Mouse (Mus musculus) megakaryocyte, embryonic 14.5 days (primary cell): ENCODE results near the gene Lta. TPM values are rescaled to one million over a fixed set of nuclear protein-coding genes. Genes with fewer than 3 reads are reported as not detected.

Source experiments
- H3K27me3 ChIP-seq: replicated peaks from 2 replicates; pipeline ENCODE3; 2012; ENCODE audit warnings: inconsistent platforms
- H3K36me3 ChIP-seq: replicated peaks from 2 replicates; pipeline ENCODE3; 2012; ENCODE audit warnings: low read length, inconsistent platforms, mixed read lengths
- H3K4me1 ChIP-seq: 2 replicates; pipeline ENCODE4 v1.6.1; 2012; ENCODE audit warnings: inconsistent platforms
- H3K4me3 ChIP-seq: replicated peaks from 2 replicates; pipeline ENCODE3; 2012; ENCODE audit warnings: moderate library complexity, mild to moderate bottlenecking, inconsistent platforms
- H3K9me3 ChIP-seq: 2 replicates; pipeline ENCODE4 v1.6.1; 2012; ENCODE audit warnings: inconsistent platforms
- FLI1 ChIP-seq: IDR thresholded peaks from 2 replicates; pipeline ENCODE4 v1.6.1; 2012; ENCODE audit warnings: low read length, inconsistent platforms, mixed read lengths
- GATA1 ChIP-seq: IDR thresholded peaks from 3 replicates; pipeline ENCODE4 v1.6.1; 2012; ENCODE audit warnings: mixed read lengths, low read length, inconsistent platforms, borderline replicate concordance
- polyA plus RNA-seq: library from polyadenylated mRNA; stranded (reverse); fragments of >175 nt; gene quantifications from 2 replicates; pipeline ENCODE4 v1.2.3, GENCODE M21; 2012; ENCODE audit warnings: low replicate concordance; ENCODE audit not compliant: insufficient read depth

Gene Lta
- polyA plus RNA-seq, 1 experiment: 0.85 TPM

GRCm38 (mm10) chr17:35196321-35196641 lies 8.9 kb downstream of the Lta start:
- Histone ChIP-seq H3K4me3 (peak overlapping the region; percentile 97), H3K36me3 (peaks cover 16% of the 10 kb centered on the region), H3K9me3 (no peaks in the 10 kb centered on the region), H3K27me3 (no peaks in the 10 kb centered on the region), H3K4me1 (peaks cover 89% of the 10 kb centered on the region)
- TF ChIP-seq GATA1: no peak
- no peak for TF ChIP-seq FLI1

GRCm38 (mm10) chr17:35195631-35196320 lies 9.4 kb downstream of the Lta start:
- no peak for TF ChIP-seq GATA1
- TF ChIP-seq FLI1: no peak
- Histone ChIP-seq H3K27me3 (no peaks in the 10 kb centered on the region), H3K36me3 (peaks cover 16% of the 10 kb centered on the region), H3K9me3 (no peaks in the 10 kb centered on the region), H3K4me3 (peak overlapping the region; percentile 97), H3K4me1 (peaks cover 89% of the 10 kb centered on the region)

GRCm38 (mm10) chr17:35194844-35195630 lies 10.1 kb downstream of the Lta start:
- peak overlapping the region; percentile 97 for H3K4me3 ChIP-seq
- no peaks in the 10 kb centered on the region for H3K9me3 ChIP-seq
- no peaks in the 10 kb centered on the region for H3K27me3 ChIP-seq
- H3K36me3 ChIP-seq: peaks cover 13% of the 10 kb centered on the region
- H3K4me1 ChIP-seq: peaks cover 89% of the 10 kb centered on the region
- no peak for TF ChIP-seq FLI1
- TF ChIP-seq GATA1: no peak

DNA sequence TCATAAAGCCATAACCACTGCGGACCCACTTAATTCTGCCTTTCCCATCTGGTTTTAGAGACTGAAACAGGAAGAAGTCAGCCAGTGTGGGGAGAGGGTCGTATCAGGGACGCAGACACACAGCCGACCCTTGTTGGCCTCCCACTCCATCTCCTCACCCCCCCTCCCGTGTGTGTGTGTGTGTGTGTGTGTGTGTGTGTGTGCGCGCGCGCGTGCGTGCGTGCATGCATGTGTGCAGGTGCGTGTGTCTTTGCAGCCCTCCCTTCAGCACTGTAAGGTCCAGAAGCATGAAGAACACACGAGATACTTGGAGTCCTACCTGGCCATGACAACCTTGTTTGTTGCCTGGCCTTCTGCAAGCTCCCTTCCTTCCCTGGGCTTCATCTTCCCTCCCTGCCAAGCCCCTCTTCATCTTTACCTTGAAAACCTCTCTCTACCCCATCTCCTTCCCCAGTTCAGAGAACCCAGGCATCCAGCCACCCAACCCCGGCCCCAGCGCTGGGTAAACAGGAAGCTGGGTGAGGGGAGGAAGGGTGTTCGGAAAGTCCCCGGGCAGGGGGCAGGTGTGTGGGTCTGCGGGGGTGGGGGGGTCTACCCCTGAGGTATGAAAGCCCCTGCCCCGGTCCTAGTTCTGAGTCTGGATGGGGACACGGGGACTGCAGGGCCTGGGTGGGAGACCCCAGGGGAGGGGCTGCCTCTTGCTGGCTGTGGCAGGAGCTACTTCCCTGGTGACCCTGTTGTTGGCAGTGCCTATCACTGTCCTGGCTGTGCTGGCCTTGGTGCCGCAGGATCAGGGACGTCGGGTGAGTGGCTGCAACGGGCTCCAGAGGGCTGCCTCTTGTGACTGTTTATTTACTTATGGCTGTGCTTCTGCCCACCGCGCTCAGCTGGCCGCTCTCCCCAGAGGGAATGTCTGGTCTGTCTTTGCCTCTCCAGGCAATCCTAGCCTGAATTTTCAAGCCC lies 11.0 kb downstream of the Lta start, which contains the start of gene Ltb:
Gene Ltb, plus strand, starts transcription at position 559 of the 963 bp plus-strand sequence.
- no peak for TF ChIP-seq FLI1
- TF ChIP-seq GATA1: no peak
- peaks cover 89% of the 10 kb centered on the region for H3K4me1 ChIP-seq

GRCm38 (mm10) chr17:35192924-35193323 lies 12.2 kb downstream of the Lta start:
- peak overlapping the region; percentile 18 for H3K4me3 ChIP-seq
- H3K9me3 ChIP-seq: no peaks in the 10 kb centered on the region
- H3K36me3 ChIP-seq: no peaks in the 10 kb centered on the region
- no peaks in the 10 kb centered on the region for H3K27me3 ChIP-seq
- TF ChIP-seq FLI1 (no peak), GATA1 (no peak)
- peaks cover 91% of the 10 kb centered on the region for H3K4me1 ChIP-seq

More for the DNA sequence above, 11.0 kb downstream of the Lta start, which contains the start of gene Ltb:
- Histone ChIP-seq H3K36me3 (peaks cover 6% of the 10 kb centered on the region), H3K9me3 (no peaks in the 10 kb centered on the region), H3K4me3 (peak within 1 kb of the TSS; percentile 97), H3K27me3 (no peaks in the 10 kb centered on the region)

DNA sequence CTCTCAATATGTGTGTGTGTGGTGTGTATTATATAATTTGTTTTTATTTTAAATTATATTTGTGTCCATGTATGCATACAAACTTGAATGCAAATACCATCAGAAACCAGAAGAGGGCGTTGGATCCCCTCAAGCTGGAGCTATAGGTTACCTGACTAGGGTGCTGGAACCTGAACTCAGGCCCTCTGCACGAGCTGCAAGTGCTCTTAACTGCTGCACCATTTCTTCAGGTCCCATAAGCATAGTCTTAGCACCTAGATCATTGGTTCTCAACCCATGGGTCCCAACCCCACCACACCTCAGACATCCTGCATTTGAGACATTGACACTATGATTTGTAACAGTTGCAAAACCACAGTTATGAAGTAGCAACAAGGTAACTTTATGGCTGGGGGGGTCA lies 13.4 kb downstream of the Lta start:
- no peak for TF ChIP-seq FLI1
- TF ChIP-seq GATA1: no peak
- H3K36me3 ChIP-seq: no peaks in the 10 kb centered on the region
- no peaks in the 10 kb centered on the region for H3K27me3 ChIP-seq
- no peaks in the 10 kb centered on the region for H3K9me3 ChIP-seq
- peak overlapping the region; percentile 59 for H3K4me3 ChIP-seq
- peaks cover 93% of the 10 kb centered on the region for H3K4me1 ChIP-seq

- Histone ChIP-seq H3K4me3 (peak overlapping the region; percentile 87), H3K27me3 (no peaks in the 10 kb centered on the region), H3K4me1 (peaks cover 88% of the 10 kb centered on the region), H3K36me3 (peaks cover 2% of the 10 kb centered on the region), H3K9me3 (no peaks in the 10 kb centered on the region)
- no peak for TF ChIP-seq GATA1
- TF ChIP-seq FLI1: no peak
These were observed 15.1 kb downstream of the Lta start for GRCm38 (mm10) chr17:35190096-35190495.

DNA sequence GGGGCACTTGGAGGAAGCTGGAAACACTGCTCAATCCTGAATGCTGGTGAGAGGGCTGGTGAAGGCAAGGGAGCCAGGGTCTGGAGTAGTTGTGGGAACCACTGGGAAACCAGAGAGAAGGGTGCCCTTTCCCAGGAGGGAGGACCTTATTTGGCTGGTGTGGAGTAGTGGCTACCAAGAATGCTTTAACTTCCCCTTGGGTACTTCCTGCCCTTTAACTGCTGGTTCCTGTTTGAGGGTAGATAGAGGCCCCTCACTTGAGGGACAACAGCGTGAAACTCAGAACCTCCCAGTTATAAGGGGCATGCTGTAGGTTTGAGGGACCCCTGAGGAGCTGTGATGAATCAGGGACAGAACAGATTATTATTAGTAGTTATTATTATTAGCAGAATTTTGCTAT lies 16.0 kb downstream of the Lta start:
- TF ChIP-seq GATA1 (no peak; the same call in 2 of the 3 replicates), FLI1 (no peak)
- H3K4me3 ChIP-seq: peak overlapping the region; percentile 87
- peaks cover 88% of the 10 kb centered on the region for H3K4me1 ChIP-seq

DNA sequence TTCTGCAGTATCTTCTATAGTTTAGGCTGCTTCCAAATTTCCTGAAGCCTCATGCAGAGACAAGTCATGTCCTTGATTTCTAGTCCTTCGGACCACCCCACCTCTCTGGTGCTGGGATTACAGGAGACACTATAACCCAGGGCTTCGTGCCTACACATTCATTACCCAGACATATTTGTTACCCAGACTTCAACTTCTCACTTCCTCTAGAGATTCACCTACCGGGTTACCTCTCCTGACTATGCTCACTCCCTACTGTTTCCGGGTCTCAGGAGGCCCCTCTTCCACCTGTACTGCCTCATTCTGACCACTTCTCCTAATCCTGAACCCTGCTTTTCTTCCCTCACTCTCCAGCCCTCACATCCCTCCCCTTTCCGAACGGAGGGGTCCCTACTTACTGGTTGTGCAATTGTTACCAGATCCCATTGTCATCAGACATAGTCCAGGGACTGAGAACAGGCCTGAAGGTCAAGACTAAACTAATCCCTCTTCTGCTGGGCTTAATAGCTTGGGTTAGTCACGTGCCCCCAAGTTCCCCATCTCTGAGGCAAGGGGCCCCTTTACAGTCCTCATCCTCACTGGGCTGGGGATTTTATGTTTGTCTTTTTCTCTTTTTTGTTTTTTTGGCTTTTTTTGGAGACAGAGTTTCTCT lies 17.1 kb downstream of the Lta start, which contains the start of gene Lst1:
Gene Lst1, minus strand, starts transcription at position 481 of the 652 bp plus-strand sequence.
- Histone ChIP-seq H3K9me3 (no peaks in the 10 kb centered on the region), H3K4me3 (peak within 1 kb of the TSS; percentile 87), H3K36me3 (peaks cover 19% of the 10 kb centered on the region), H3K27me3 (no peaks in the 10 kb centered on the region), H3K4me1 (peaks cover 80% of the 10 kb centered on the region)
- TF ChIP-seq GATA1: no peak
- TF ChIP-seq FLI1: no peak

More for the DNA sequence above, 16.0 kb downstream of the Lta start:
- no peaks in the 10 kb centered on the region for H3K9me3 ChIP-seq
- H3K27me3 ChIP-seq: no peaks in the 10 kb centered on the region
- peaks cover 10% of the 10 kb centered on the region for H3K36me3 ChIP-seq
